Mouse (Mus musculus): ENCODE data around the gene Cd37. TPM values are rescaled to one million over a fixed set of nuclear protein-coding genes. Genes with fewer than 3 reads are reported as not detected.
A peak's percentile ranks its signal among the peaks of the same experiment; 100 is the strongest.

Gene Cd37
- total RNA-seq, 2 experiments from 2014 or later = 4.5 to 4.8 TPM

DNA sequence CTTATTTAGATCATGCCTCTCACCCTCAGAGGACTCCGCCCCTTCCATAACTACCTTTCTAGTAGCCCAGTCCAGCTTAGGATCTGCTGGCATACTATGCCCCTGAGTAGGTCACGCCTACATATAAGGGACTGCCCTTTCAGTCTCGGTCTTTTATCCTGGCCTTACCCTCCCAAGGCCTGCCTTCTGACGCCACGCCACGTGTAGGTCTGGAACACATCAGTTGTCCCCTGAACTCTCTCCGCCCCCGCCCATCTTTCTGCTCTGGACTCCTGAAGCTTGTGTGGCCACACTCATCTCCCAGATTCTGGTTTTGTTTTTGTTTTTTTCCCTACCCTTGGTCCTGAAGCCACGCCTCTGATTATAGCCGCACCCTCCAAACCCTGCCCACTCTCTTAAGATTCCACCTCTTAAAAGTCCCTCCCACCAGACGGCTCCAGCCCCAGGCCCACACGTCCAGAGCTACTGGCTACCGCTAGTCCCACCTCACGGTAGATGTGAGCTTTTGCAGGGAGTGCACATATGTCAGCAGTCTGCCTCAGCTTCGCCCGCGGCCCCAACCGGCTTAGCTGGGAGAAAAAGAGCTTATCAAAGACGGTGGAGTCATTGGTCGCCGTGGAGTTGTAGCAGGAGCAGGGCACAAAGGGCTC is 3.9 kb downstream of the Cd37 start:
- no peak for DNase-seq (ENCODE audit: low spot score in 2 of 2)

DNA sequence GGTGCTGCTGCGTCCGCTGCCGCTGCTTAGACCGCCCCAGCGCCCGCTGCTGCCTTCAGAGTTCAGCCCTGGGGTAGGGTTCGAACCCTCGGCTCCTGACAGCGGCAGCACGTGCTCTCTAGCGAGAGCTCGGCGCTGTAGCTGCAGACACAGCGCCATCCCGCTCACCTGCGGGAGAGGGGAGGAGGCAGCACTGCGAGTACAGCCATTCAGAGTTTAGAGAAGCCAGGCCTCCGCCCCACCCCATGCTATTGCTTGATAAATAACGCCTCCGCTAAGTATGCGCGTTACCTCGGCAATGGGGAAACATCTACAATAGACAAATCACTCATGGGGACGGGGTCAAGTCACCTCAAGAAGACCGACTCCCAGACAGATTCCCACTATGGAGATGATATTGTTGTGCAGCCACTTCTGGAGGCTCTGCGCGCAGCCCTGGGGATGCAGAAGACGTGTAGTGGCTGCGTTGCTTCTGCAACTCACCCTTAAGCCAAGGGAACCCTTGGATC is 4.5 kb downstream of the Cd37 start:
- DNase-seq (ENCODE audit: low spot score in 2 of 2) = peak in 1 of 2 experiments; percentile 48

DNA sequence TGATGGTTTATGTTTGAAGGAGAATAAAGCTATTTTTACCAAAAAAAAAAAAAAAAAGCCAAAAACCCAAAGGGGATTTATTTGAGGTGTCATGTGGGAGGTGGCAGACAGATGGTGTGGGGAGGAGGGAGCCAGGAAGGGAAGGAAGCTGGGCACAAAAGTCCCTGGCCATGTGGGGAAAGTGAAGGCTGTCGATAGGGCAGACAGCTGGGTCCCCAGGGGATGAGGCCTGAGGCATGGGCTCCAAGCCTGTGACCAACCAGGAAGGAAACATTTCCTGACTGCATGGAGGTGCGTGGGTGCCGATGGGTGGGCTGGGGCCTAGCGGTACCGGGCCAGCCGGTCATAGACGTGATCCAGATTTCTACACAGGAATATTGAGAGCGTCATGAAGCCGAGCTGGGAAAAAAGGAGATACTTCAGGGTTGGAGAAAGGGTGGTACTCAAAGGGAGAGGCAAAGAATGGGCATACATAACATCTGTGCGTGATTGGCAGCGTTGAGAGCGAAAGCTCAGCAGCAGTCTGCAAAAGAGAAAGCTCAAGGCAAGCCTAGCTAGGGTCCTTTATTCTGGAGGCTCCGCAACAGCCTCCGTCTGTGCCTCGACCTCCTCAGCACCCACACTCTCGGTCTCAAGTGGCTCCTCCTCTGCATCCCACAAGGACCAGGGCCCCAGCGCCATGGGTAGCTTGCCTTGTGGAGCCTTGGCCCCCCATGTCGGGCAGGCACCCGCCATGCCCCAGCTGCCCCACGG is 5.2 kb downstream of the Cd37 start:
- DNase-seq (ENCODE audit: low spot score in 2 of 2) = peak; percentile 76 to 84

DNA sequence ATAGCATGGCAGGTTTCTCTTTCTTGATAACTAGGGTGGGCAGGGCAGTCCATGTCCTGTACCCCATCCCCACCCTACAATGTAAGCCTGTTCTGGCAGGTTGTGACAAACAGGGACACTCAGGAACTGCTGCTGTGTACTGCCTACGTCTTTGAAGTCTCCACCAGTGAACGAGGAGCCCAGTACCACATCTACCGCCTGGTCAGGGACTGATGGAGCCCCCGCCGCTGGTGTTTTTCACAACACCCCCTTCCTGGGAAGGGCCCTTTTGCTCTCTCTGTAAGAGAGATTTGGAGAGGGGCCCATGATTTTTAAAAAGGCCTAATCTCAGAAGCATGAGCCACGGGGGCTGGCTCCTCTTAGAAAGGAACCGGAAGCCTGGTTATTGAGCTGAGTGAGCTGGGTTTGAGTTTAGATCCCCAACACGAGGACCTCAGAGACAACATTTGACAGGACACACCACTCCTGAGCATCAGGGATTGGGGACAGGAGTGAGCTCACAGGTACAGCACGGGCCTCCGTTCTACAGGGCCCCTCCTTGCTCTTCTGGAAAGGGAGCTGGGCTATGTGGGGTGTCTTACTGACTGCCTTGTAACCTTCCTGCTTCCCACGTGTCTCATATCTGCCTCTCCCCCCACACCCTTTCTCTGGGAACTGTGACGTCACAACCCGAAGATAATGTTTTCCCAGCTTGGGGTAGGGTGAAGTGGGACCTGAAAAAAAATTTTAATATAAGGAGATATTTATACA is 6.0 kb downstream of the Cd37 start:
- no peak for DNase-seq (ENCODE audit: low spot score in 2 of 2)

DNA sequence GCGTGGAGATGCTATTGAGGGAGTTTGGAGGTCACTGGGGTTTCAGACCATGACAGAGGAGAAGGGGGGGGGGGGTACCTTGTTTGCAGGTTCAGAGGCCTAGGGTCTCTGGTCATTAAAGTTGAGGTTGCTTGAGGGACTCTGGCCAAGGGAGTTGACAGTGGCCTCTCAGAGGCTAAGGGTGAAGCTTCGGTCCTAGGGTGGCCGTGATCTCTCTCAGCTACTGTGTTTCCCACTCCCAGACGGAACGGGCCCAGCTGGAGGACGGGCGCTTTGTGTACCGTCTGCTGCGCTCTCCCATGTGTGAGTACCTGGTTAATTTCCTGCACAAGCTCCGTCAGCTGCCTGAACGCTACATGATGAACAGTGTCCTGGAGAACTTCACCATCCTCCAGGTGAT is 7.0 kb downstream of the Cd37 start:
- DNase-seq (ENCODE audit: low spot score in 2 of 2) = no peak

DNA sequence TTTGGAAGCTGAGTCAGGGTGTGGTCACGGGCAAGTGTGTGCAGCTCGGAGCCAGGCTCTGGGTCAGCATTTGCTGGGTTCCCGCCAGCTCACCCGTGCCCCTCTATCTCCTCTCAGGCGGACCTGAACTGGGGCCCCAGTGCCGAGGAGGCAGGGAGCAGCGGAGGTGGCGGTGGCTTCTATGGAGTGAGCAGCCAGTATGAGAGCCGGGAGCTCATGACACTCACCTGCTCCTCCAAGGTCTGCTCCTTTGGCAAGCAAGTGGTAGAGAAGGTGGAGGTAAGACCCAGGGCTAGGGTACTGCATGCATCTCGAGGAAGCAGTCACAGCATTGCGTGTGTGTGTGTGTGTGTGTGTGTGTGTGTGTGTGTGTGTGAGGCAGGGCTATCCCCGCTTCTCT is 7.7 kb downstream of the Cd37 start:
- DNase-seq (ENCODE audit: low spot score in 2 of 2) = no peak

DNA sequence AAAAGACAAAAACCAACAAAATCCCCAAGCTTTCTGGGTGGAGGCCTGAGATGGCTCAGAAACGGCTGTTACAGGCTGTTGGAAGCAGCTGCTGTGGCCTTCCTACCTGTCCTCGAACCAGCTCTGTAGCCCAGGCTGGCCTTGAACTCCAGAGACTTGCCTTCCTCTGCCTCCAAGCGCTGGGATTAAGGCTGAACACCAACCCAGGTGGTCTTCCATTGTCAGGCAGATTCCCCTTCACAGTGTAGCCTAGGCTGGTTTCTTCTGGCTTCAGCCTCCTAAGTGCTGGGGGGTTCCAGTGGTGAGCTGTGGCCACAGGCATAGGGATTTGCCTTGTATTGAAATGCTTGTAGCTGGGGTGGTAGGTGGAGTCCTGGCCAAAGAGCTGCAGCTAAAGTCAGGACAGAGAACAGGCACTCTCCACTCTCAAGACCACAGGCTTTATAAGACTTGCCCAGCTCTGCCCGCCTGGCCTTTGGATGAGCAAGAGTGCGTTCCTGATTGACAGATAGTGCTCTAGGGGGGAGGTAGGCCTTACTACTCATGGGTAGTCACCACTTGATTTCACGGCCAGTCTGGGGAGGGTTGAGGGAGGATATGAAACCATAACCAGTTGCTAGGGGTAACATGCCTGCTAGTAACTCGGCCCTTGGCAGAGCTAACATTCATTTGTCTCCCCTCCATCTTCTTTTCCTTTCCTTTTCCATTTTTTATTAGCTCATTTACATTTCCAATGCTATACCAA is 9.3 kb downstream of the Cd37 start:
- no peak for DNase-seq (ENCODE audit: low spot score in 2 of 2)

DNA sequence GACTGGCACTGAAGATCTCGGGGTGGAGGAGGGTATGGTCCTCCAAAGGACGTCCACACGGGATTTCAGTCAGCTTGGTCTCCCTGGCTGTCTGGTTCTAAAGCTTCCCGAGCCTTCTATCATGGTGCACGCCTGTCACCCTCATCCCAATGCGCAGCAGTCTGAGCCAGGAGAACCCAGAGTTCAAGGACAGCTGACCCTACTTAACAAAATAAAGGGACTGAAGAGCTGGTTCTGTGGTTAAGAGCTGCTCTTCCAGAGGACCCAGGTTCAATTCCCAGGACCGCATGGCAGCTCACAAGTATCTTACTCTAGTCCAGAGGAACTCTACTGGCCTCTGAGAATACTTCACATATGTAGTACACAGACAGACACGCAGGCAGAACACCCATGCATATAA is 9.9 kb downstream of the Cd37 start:
- no peak for DNase-seq (ENCODE audit: low spot score in 2 of 2)

DNA sequence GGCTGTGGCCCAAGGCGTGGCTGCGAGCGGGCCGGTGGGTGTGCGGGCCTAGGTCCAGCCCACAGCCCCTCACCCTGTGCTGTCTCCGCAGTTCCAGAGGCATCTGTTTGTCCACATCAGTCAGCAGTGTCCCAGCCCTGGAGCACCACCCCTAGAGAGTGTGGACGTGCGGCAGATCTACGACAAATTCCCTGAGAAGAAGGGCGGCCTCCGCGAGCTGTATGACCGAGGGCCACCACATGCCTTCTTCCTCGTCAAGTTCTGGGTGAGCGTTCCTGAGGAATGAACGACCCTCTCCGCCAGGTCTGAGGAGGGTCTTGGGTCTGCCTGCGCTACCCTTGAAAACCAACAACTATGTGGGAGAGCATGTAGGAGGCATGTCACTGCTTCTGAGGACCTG is 10.4 kb downstream of the Cd37 start:
- DNase-seq (ENCODE audit: low spot score in 2 of 2) = no peak

DNA sequence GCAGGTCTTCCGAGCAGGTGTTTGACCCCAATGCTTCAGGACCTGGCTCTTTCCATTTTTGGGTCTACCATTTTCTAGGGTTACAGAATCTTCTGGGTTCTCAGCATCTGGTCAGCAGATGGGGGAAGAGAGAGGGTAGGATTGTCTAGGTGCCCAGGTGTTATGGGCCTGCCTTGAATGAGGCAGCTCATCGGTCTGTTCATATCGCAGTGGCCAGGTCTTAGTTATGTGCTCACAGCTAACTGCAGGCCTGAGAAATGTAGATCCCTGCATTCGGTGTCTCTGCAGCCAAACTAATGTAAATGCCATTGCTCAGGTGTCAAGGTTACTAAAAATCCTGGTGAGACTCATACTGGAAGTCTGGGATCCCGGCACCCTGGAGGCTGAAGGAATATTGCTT is 12.5 kb downstream of the Cd37 start:
- DNase-seq (ENCODE audit: low spot score in 2 of 2) = no peak

DNA sequence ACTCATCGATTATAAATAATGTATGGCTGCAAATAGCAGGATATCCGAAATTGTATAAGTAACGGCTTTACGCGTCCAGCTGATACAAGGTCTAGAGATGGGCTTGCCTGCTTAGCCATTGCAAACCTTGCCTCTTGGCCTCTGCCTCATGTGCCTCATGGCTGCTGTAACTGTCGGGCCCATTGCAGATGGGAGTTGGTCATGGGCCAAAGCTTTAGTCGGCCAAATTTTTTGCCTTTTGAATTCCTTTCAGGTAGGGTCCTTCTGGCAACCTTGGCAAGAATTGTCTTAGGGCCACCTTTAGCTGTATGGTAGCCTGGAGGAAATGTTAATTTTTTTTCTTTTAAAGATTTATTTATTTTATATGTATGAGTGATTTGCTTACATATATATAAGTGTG is 14.1 kb downstream of the Cd37 start:
- DNase-seq (ENCODE audit: low spot score in 2 of 2) = no peak

DNA sequence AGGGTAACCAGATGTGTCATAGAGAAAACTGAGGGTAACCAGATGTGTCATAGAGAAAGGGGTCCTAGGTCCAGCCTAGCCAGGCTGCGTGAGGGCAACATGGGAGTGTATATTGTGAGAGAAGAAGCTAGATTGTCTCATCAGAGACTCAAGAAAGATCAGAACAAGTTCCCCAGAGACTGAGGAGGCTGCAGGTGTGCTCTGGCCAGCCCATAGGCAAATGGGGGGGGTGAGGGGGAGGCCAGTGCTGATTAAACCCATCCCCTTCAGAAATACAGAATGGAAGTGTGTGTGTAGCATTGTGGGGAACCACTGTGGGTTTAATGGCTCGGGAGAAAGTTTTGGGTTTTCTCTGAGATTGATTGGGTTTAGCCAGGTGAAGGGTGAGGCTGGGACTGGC is 17.2 kb downstream of the Cd37 start:
- DNase-seq (ENCODE audit: low spot score in 2 of 2) = no peak

DNA sequence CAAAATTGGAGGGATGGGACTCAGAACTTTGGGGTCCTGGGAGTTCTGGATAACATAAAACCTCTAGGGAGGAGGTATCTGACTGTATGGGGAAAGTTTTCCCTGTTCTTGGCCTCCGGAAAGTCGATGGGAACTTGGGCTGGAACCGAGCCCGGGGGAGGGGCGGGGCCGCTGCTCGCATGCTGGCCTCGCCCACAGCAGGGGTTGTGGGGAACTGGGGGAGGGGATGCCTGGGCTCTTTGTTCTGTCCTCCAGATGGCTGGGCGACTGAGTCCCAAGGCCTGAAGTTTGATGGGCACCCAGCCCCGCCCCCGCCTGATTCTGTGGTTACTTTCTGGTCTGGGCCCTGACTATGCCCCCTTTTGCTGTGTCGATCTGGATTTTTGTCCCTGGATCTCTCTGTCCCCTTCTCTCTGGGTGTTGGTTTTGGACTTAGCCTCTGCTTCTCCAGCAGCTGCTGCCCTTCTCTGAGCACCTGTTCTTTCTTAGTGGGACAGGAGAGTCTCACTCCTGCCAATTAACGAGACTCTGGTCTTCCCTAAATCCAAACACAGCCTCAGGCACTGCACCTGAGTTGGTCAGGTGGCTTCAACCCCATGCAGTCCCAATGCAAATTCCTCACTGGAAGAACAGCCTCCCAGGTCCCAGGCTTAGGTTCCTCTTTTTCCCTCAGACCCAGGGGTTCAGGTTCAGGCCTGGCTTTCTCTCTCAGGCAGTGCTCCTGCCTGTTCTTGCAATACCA is 22.3 kb downstream of the Cd37 start:
- no peak for DNase-seq (ENCODE audit: low spot score in 2 of 2)

DNA sequence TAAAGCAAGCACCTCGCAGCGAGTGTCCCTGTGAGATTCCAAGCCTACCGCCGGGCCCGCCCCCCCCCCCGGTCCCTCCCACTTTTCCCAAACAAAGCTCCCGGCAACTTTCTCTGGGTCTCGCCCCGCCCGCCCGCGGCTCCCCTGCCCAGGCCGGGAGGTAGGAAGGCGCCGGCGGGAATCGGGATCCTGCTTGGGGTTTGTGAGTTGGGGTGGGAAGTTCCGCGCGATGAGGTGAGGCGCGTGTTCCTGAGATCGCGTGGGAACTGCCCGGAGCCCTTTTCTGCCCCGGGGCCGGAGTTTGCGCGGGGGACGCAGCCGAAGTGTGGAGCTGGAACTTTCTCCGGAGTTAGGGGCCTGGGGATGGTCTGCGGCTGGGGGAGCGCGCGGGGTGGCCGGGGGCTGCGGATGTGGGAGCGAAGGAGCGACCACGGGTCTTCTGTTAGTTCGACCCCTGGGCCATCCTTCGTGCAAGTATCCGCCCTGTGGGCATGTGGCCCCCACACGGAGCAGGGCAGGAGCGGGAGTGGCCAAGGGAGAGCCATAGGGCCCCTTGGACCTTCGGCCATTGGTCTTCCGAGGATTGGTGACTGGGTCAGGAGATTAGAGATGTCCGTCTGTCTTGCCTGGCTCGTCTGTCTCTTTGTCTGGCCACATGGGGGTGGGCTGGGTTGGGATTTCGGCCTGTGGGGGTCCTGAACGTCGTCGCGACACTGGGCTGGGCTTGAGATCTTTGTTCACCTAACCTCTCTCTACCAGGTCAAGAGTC is 23.1 kb downstream of the Cd37 start, which contains the start of gene Tead2:
Gene Tead2, plus strand, starts transcription at position 81 of the 769 bp plus-strand sequence.
- DNase-seq (ENCODE audit: low spot score in 2 of 2) = no peak

DNA sequence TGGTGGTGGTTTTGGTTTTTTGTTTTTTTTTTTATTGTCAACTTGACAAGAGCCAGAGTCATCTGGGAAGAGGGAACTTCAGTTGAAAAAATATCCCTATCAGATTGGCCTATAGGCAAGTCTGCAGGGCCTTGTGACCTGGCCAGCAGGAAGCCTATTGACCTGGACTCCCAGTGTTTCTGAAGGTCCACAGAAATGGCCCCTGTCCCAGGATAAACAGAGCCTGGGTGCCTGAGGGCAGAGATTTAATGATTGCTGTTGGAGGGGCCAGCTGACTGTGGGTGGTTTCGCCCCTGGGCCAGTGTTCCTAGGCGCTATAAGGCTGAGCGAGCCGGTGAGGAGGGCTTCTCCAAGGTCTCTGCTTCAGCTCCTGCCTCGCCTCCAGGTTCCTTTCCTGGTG is 25.2 kb downstream of the Cd37 start:
- DNase-seq (ENCODE audit: low spot score in 2 of 2) = no peak

DNA sequence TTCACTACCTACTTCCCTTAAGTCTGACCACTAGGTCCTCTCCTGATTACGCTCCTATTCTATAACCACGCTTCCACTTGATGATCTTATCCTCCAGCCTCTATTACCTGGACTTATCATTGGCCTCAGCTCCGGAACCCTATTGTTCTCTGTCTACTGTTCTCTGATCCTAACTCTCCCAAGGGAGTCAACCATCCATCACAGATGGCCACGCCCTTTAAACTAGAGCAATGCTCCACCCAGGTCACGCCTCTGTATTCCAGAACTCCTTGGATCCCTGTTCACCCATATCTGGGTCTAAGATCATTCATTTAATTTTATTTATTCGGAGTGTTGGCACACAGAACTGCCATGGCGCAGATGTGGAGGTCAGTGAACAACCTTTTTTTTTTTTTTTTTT is 26.6 kb downstream of the Cd37 start:
- DNase-seq (ENCODE audit: low spot score in 2 of 2) = no peak

DNA sequence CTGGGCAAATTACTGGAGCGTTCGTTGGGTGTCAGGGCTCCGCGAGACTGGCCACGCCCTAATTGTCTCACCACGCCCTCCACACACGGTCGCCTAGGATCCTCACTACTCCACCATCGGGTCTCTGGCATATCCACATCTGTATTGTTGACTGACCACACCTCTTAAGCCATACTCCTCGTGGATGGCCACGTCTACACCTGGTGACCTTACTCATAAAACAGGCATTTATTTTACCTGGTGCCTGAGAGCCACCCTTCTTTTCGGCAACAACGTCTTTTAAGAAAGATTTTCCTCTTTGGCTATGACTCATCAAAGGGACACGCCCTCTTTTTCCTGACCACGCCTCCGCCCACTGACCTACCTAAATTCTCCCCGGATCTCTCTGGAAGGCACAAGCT is 27.1 kb downstream of the Cd37 start, which contains the start of gene Dkkl1:
Gene Dkkl1, minus strand, starts transcription at position 297 of the 401 bp plus-strand sequence.
- DNase-seq (ENCODE audit: low spot score in 2 of 2) = no peak

DNA sequence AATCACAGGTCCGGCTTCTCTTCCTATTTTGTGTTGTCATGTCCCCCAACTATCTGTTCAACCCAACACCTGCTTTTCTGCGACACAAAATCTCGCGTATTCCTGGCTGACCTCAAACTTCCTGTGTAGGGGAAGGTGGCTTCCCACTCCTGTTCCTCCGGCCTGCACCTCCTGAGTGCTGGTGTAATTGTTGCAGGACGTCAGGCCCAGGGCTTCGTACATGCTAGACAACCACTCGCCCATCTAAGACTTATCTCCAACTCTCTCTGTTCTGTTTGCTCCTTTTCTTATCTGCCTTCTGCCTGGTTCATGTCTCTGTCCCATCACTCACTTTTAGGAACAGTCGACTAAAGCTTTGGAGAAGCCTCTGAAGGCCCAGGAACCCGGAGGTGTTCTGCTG is 27.8 kb downstream of the Cd37 start:
- no peak for DNase-seq (ENCODE audit: low spot score in 2 of 2)

DNA sequence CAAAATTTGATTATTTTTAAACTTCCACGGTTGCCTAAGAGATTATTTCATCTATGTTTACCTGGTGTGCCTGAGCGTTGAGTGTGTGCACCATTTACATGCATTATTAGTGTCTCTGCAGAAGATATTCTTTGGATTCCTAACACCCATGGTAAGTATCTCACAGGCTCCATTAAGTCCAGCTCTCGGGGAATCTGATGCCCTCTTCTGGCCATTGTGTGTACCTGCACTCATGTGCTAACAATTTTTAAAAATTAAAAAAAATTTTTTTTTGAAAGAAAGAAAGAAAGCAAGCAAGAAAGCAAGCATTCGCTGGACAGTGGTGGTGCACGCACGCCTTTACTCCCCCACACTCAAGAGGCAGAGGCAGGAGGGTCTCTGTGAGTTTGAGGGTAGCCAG is 30.7 kb downstream of the Cd37 start:
- no peak for DNase-seq (ENCODE audit: low spot score in 2 of 2)

Measured in layer of hippocampus, adult 18-20 months (tissue).